In the genomic region with DNA sequence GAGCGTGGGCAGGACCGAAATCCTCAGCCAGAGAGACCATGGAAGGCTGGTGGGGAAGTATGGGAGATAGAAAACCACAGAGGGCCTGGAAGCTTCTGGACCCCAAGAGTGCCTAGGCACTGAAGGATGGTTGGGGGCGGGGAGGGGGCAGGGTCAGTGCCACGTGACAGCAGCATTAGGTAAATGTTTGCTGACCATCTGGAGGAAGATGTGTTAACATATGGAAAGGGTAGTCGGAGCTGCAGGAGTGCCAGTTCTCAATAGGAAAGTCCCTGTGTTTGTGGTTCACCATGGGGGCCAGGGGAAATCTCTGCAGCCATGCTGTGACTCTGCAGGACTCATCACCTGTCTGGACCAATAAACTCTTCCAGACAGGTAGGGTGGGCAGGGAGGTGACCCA, we compare ENCODE assay signal across 16 mouse cellular contexts. TPM values are rescaled to one million over a fixed set of nuclear protein-coding genes. Genes with fewer than 3 reads are reported as not detected.
"Had no signal": no experiment of that assay in that cellular context is flagged by ENCODE, and none has a peak within 500 bp of the region (broad histone marks: within the 10 kb centered on the region; RNA-seq: fewer than 3 reads in every experiment).

No protein-coding gene starts in this region.

- H3K36me3 ChIP-seq: limb, embryonic 15.5 days; liver, embryonic 12.5 days; midbrain, embryonic 12.5 days; neural tube, embryonic 15.5 days had no signal

- H3K27me3 ChIP-seq: limb, embryonic 15.5 days; liver, embryonic 12.5 days; midbrain, embryonic 12.5 days; neural tube, embryonic 15.5 days had no signal

- H3K27ac ChIP-seq: left cerebral cortex, adult 2 months; limb, embryonic 15.5 days; liver, embryonic 12.5 days; midbrain, embryonic 12.5 days; neural tube, embryonic 15.5 days had no signal

- DNase-seq: kidney, adult 8-10 months; lung, adult 2 months; right cerebral cortex, adult 18-20 months; right cerebral cortex, postnatal 25 days; thymus, postnatal 36 days had no signal

- H3K9me3 ChIP-seq: limb, embryonic 15.5 days; liver, embryonic 12.5 days; midbrain, embryonic 12.5 days; neural tube, embryonic 15.5 days had no signal

- H3K9ac ChIP-seq: limb, embryonic 15.5 days; liver, embryonic 12.5 days; midbrain, embryonic 12.5 days; neural tube, embryonic 15.5 days had no signal

- H3K4me3 ChIP-seq: left cerebral cortex, adult 2 months; limb, embryonic 15.5 days; liver, embryonic 12.5 days; midbrain, embryonic 12.5 days; myocyte; neural tube, embryonic 15.5 days had no signal

- ATAC-seq: inflammation-experienced regulatory T-cells, adult 6 months; intestine, postnatal 0 days had no signal

- H3K4me2 ChIP-seq: limb, embryonic 15.5 days; liver, embryonic 12.5 days; midbrain, embryonic 12.5 days; neural tube, embryonic 15.5 days had no signal

RNA-seq across cellular contexts. Expression of a gene that starts 44.5 kb away (rescaled TPM):
- total RNA-seq: layer of hippocampus, postnatal 25 days; left cerebral cortex, adult 2 months; left cerebral cortex, postnatal 14 days had no signal
- polyA plus RNA-seq: lung, adult 2 months; small intestine, adult 2 months had no signal
